In genomic region chr7:127666066-127666654, GRCm38 (mm10) we compare ENCODE assay signal across 26 mouse cellular contexts. TPM values are rescaled to one million over a fixed set of nuclear protein-coding genes. Genes with fewer than 3 reads are reported as not detected.
A peak's percentile ranks its signal among the peaks of the same experiment; 100 is the strongest.
DNase-seq lines count a peak whose midpoint lies in the region; ATAC-seq lines count a peak whose summit lies in the region.
"Had no signal": no experiment of that assay in that cellular context is flagged by ENCODE, and none has a peak within 500 bp of the region (broad histone marks: within the 10 kb centered on the region; RNA-seq: fewer than 3 reads in every experiment).

No protein-coding gene starts in this region.

- no peak overlapping the region for H3K4me2 ChIP-seq in midbrain, embryonic 11.5 days
- no peak overlapping the region for H3K4me2 ChIP-seq in midbrain, embryonic 14.5 days (ENCODE audit: low read length)
- H3K4me2 ChIP-seq: heart, embryonic 15.5 days; lung, embryonic 15.5 days; neural tube, embryonic 12.5 days had no signal

- WGBS in midbrain, embryonic 11.5 days, result 93% methylated on average over 6 of the region's 6 CpGs
- WGBS in midbrain, embryonic 14.5 days, result 90% methylated on average over 6 of the region's 6 CpGs
- 96% methylated on average over 6 of the region's 6 CpGs for WGBS in limb, embryonic 10.5 days

- no peaks in the 10 kb centered on the region for H3K4me1 ChIP-seq in midbrain, embryonic 11.5 days (ENCODE audit: control insufficient read depth, insufficient read depth, low read length)
- no peaks in the 10 kb centered on the region for H3K4me1 ChIP-seq in midbrain, embryonic 14.5 days (ENCODE audit: control insufficient read depth, insufficient read depth, low read length)
- no peaks in the 10 kb centered on the region for H3K4me1 ChIP-seq in limb, embryonic 10.5 days
- H3K4me1 ChIP-seq: lung, embryonic 15.5 days; midbrain, embryonic 10.5 days; neural tube, embryonic 12.5 days had no signal

- H3K9ac ChIP-seq in midbrain, embryonic 11.5 days (ENCODE audit: low read length), result no peak overlapping the region
- no peak overlapping the region for H3K9ac ChIP-seq in midbrain, embryonic 14.5 days (replicated peaks; ENCODE audit: low read length)
- H3K9ac ChIP-seq: heart, embryonic 15.5 days; lung, embryonic 15.5 days; neural tube, embryonic 12.5 days had no signal

- no peaks in the 10 kb centered on the region for H3K36me3 ChIP-seq in midbrain, embryonic 11.5 days (ENCODE audit: control insufficient read depth, insufficient read depth, low read length)
- H3K36me3 ChIP-seq in midbrain, embryonic 14.5 days (ENCODE audit: control insufficient read depth, insufficient read depth, low read length), result peaks cover 25% of the 10 kb centered on the region
- peaks cover 34% of the 10 kb centered on the region for H3K36me3 ChIP-seq in limb, embryonic 10.5 days
- H3K36me3 ChIP-seq: lung, embryonic 15.5 days had no signal

- DNase-seq in kidney, adult 18-20 months, result peak; percentile 53
- DNase-seq in kidney, postnatal 4 days, result no peak
- peak; percentile 41 for DNase-seq in midbrain, embryonic 11.5 days (ENCODE audit: low spot score, missing footprints)
- DNase-seq in midbrain, embryonic 14.5 days, result no peak
- DNase-seq in kidney, postnatal 14 days, result peak; percentile 30
- DNase-seq in adrenal gland, adult 8-10 months, result no peak
- DNase-seq in limb, embryonic 10.5 days (ENCODE audit: low spot score), result no peak
- DNase-seq: adrenal gland, postnatal 36 days; cerebellum, adult 18-20 months; cerebellum, postnatal 14 days; gastrocnemius, postnatal 25 days; heart, adult 11 months; layer of hippocampus, postnatal 36 days; liver; right cerebral cortex, postnatal 4 days; thymus, adult 18-20 months; thymus, postnatal 25 days had no signal

- no peak for ATAC-seq in midbrain, embryonic 11.5 days (ENCODE audit: low FRiP score)
- ATAC-seq in midbrain, embryonic 14.5 days (ENCODE audit: low FRiP score, low TSS enrichment), result no peak
- ATAC-seq: forebrain, embryonic 14.5 days; hindbrain, embryonic 16.5 days had no signal

- no peaks in the 10 kb centered on the region for H3K27me3 ChIP-seq in midbrain, embryonic 11.5 days (ENCODE audit: control insufficient read depth, insufficient read depth, low read length)
- H3K27me3 ChIP-seq in midbrain, embryonic 14.5 days (ENCODE audit: control insufficient read depth, insufficient read depth, low read length), result no peaks in the 10 kb centered on the region
- H3K27me3 ChIP-seq in limb, embryonic 10.5 days (ENCODE audit: low read depth, poor library complexity, severe bottlenecking), result no peaks in the 10 kb centered on the region
- H3K27me3 ChIP-seq: heart, embryonic 15.5 days; lung, embryonic 15.5 days; neural tube, embryonic 12.5 days had no signal

- no peak overlapping the region for H3K27ac ChIP-seq in midbrain, embryonic 11.5 days (ENCODE audit: low read depth, low read length)
- no peak overlapping the region for H3K27ac ChIP-seq in midbrain, embryonic 14.5 days (replicated peaks; ENCODE audit: low read depth, low read length)
- H3K27ac ChIP-seq in limb, embryonic 10.5 days, result no peak overlapping the region
- H3K27ac ChIP-seq: heart, embryonic 10.5 days; heart, embryonic 15.5 days; lung, embryonic 15.5 days; midbrain, embryonic 10.5 days; neural tube, embryonic 12.5 days; stomach, postnatal 0 days had no signal

- no peak overlapping the region for H3K4me3 ChIP-seq in midbrain, embryonic 11.5 days (ENCODE audit: low read depth, low read length)
- no peak overlapping the region for H3K4me3 ChIP-seq in midbrain, embryonic 14.5 days (replicated peaks; ENCODE audit: low read depth, low read length)
- no peak overlapping the region for H3K4me3 ChIP-seq in limb, embryonic 10.5 days
- H3K4me3 ChIP-seq: heart, embryonic 10.5 days; heart, embryonic 15.5 days; lung, embryonic 15.5 days; midbrain, embryonic 10.5 days; myocyte; neural tube, embryonic 12.5 days had no signal

- H3K9me3 ChIP-seq in midbrain, embryonic 11.5 days (ENCODE audit: control insufficient read depth, low read length), result no peaks in the 10 kb centered on the region
- H3K9me3 ChIP-seq in midbrain, embryonic 14.5 days (ENCODE audit: control insufficient read depth, low read length), result no peaks in the 10 kb centered on the region
- H3K9me3 ChIP-seq in limb, embryonic 10.5 days (replicated peaks), result no peaks in the 10 kb centered on the region
- H3K9me3 ChIP-seq: heart, embryonic 10.5 days; heart, embryonic 15.5 days; lung, embryonic 15.5 days; midbrain, embryonic 10.5 days; neural tube, embryonic 12.5 days had no signal

RNA-seq across cellular contexts. Expression of gene Bcl7c, which starts 42.6 kb away (rescaled TPM):
- 44.3 and 52.2 TPM in 2 replicates for polyA plus RNA-seq in midbrain, embryonic 11.5 days (2014; fragmentation: Nextera tagmentation; extraction: Ambion mirVana)
- 47.2 and 54.0 TPM in 2 replicates for polyA plus RNA-seq in midbrain, embryonic 14.5 days (2014; fragmentation: Nextera tagmentation; extraction: Ambion mirVana)
- total RNA-seq in adrenal gland, adult 8-10 months (2022), result 100 to 1,000 TPM in 2 of 4 experiments, 10 to 100 TPM in 2; 75.9 to 120 (median 98.1) TPM
- 77.9 and 79.5 TPM in 2 replicates for polyA plus RNA-seq in limb, embryonic 10.5 days (2016; fragmentation: Nextera tagmentation; extraction: Ambion mirVana)

RNA-seq across cellular contexts. Expression of gene Ctf1, which starts 46.4 kb away (rescaled TPM):
- 4.0 and 4.6 TPM in 2 replicates for polyA plus RNA-seq in midbrain, embryonic 11.5 days (2014; fragmentation: Nextera tagmentation; extraction: Ambion mirVana)
- 3.5 and 4.3 TPM in 2 replicates for polyA plus RNA-seq in midbrain, embryonic 14.5 days (2014; fragmentation: Nextera tagmentation; extraction: Ambion mirVana)
- 1 to 10 TPM; 2.2 to 4.5 (median 2.7) TPM for total RNA-seq in adrenal gland, adult 8-10 months (2022)
- 11.1 and 14.2 TPM in 2 replicates for polyA plus RNA-seq in limb, embryonic 10.5 days (2016; fragmentation: Nextera tagmentation; extraction: Ambion mirVana)

RNA-seq across cellular contexts. Expression of gene Zfp629, which starts 50.6 kb away (rescaled TPM):
- 32.1 and 34.4 TPM in 2 replicates for polyA plus RNA-seq in midbrain, embryonic 11.5 days (2014; fragmentation: Nextera tagmentation; extraction: Ambion mirVana)
- polyA plus RNA-seq in midbrain, embryonic 14.5 days (2014; fragmentation: Nextera tagmentation; extraction: Ambion mirVana), result 22.4 and 31.6 TPM in 2 replicates
- total RNA-seq in adrenal gland, adult 8-10 months (2022), result 10 to 100 TPM; 16.5 to 28.8 (median 23.3) TPM
- 29.0 and 32.9 TPM in 2 replicates for polyA plus RNA-seq in limb, embryonic 10.5 days (2016; fragmentation: Nextera tagmentation; extraction: Ambion mirVana)

Comparison
In these comparisons a context has a peak if more than half of its experiments do, and no peak if none do; other contexts are left out.
1. DNase-seq: peak in kidney, adult 18-20 months (single experiment), midbrain, embryonic 11.5 days (single experiment) and kidney, postnatal 14 days (single experiment); none in kidney, postnatal 4 days (0 of 2), midbrain, embryonic 14.5 days (single experiment), adrenal gland, adult 8-10 months (single experiment) and limb, embryonic 10.5 days (single experiment).